Mouse (Mus musculus): ENCODE results near the gene Tomm40l.

Tomm40l gene

GRCm38 (mm10) chr1:171193911-171194830 lies 28.1 kb downstream of the Tomm40l start:
- no peak for DNase-seq (ENCODE audit: low read depth)

GRCm38 (mm10) chr1:171193093-171193840 lies 29.0 kb downstream of the Tomm40l start:
- DNase-seq (ENCODE audit: low read depth): no peak

GRCm38 (mm10) chr1:171192283-171192682 lies 30.0 kb downstream of the Tomm40l start:
- no peak for DNase-seq (ENCODE audit: low read depth)

- no peak for DNase-seq (ENCODE audit: low read depth)
Measured at GRCm38 (mm10) chr1:171190832-171191231, 31.5 kb downstream of the Tomm40l start.

- no peak for DNase-seq (ENCODE audit: low read depth)
Measured at GRCm38 (mm10) chr1:171189476-171190114, 32.7 kb downstream of the Tomm40l start.

GRCm38 (mm10) chr1:171189046-171189445 lies 33.3 kb downstream of the Tomm40l start:
- no peak for DNase-seq (ENCODE audit: low read depth)

- DNase-seq (ENCODE audit: low read depth): no peak
Measured at GRCm38 (mm10) chr1:171187851-171188700, 34.2 kb downstream of the Tomm40l start.

- DNase-seq (ENCODE audit: low read depth): no peak
Measured at GRCm38 (mm10) chr1:171185655-171186054, 36.7 kb downstream of the Tomm40l start.

GRCm38 (mm10) chr1:171184314-171184713 lies 38.0 kb downstream of the Tomm40l start:
- peak; percentile 80 for DNase-seq (ENCODE audit: low read depth)

- peak; percentile 61 for DNase-seq (ENCODE audit: low read depth)
Measured at GRCm38 (mm10) chr1:171183620-171184019, 38.7 kb downstream of the Tomm40l start.

- no peak for DNase-seq (ENCODE audit: low read depth)
Measured at GRCm38 (mm10) chr1:171183025-171183424, 39.3 kb downstream of the Tomm40l start.

- no peak for DNase-seq (ENCODE audit: low read depth)
Measured at GRCm38 (mm10) chr1:171179487-171180171, 42.7 kb downstream of the Tomm40l start.

GRCm38 (mm10) chr1:171172779-171173178 lies 49.5 kb downstream of the Tomm40l start:
- no peak for DNase-seq (ENCODE audit: low read depth)

- DNase-seq (ENCODE audit: low read depth): no peak
Measured at GRCm38 (mm10) chr1:171171138-171171537, 51.2 kb downstream of the Tomm40l start.

GRCm38 (mm10) chr1:171169913-171170312 lies 52.4 kb downstream of the Tomm40l start:
- DNase-seq (ENCODE audit: low read depth): no peak

- no peak for DNase-seq (ENCODE audit: low read depth)
Measured at GRCm38 (mm10) chr1:171168906-171169305, 53.4 kb downstream of the Tomm40l start.
